Mouse (Mus musculus): ENCODE measurements at regions not wholly inside any gene's neighbourhood (a gene's known extent, or its start where the extent isn't known, plus 50 kb on each side); places are given as distances from the start of the nearest gene placed in this dataset.

DNA sequence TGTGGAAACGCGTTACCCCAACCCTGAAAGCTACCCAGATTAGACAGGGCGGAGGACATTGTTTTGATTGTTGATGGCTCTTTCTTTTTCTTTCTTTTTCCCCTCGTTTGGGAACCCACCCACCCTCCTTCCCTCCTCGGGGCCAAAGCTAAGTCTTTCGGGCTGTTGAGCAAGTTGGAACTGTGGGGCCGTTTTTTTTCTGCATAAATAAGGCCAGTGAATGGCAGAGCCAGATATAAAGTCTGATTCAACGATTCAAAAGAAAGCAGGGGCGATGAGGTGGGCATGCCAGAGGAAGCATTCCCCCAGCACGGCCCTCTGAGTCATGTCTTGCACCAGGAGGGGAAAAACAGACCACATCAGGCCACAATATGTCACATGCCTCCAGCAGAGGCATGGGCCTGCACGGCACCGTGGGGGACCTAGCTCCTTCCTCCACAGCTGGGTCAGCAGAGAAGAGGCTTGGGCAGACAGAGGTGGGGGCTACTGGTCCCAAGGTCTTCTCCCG is 80.2 kb upstream of the Zmiz1 start:
- no peak for TF ChIP-seq CTCF (IDR thresholded peaks at IDR 0.05; ENCODE audit: low read depth)
- TF ChIP-seq EP300 (IDR thresholded peaks at IDR 0.05; ENCODE audit: low read depth), result no peak
